Mouse (Mus musculus) layer of hippocampus, adult 9-11 months (tissue): ENCODE results near the gene Bbof1.

Experiments used
- DNase-seq: peaks from one replicate; pipeline ENCODE4 v3.0.0; 2022

The Bbof1 gene

DNA sequence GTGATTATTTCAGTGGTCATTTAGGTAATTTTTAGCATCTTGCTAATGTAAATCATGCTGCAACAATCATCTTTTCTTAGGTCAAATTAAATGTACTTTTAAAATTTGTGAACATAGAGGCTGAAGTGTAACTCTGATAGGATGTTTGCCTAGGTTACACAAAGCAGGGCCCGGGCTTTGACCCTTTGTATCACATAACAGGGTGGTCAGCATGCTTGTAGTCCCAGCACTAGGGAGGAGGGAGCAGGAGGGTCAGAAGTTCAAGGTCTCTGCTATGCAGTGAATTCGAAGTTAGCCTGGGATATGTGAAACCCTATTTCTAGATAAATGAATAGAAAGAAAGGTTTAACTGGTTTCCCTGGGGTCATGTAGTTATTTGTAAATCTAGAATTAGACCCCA, 72.4 kb downstream of the Bbof1 start:
- no peak for DNase-seq

- DNase-seq: no peak
These were observed 74.1 kb downstream of the Bbof1 start for GRCm38 (mm10) chr12:84482778-84483585.

GRCm38 (mm10) chr12:84487324-84488056, 78.6 kb downstream of the Bbof1 start:
- peak; percentile 12 for DNase-seq
